Mouse (Mus musculus) cerebellum, adult 2 months (tissue): Measurements from ENCODE around the gene Sipa1. TPM values are rescaled to one million over a fixed set of nuclear protein-coding genes. Genes with fewer than 3 reads are reported as not detected.

ENCODE experiments used
- DNase-seq, 2 experiments: peaks; one replicate each; pipeline ENCODE4 v3.0.0; 2021
- H3K27ac ChIP-seq: fragments of 200-500 bp; 2 replicates; pipeline ENCODE4 v1.5.1; 2012; ENCODE audit warnings: low read length, control low read depth, inconsistent platforms; ENCODE audit not compliant: insufficient read depth
- H3K27me3 ChIP-seq: fragments of 200-500 bp; 2 replicates; pipeline ENCODE4 v1.6.1; 2012; ENCODE audit warnings: inconsistent platforms, mild to moderate bottlenecking, low read length, moderate library complexity; ENCODE audit not compliant: control insufficient read depth, insufficient read depth
- H3K4me1 ChIP-seq: fragments of 200-500 bp; 2 replicates; pipeline ENCODE4 v1.6.1; 2011; ENCODE audit warnings: low read length; ENCODE audit not compliant: control insufficient read depth, insufficient read depth
- H3K4me3 ChIP-seq: fragments of 200-500 bp; replicated peaks from 2 replicates; pipeline ENCODE3; 2011; ENCODE audit warnings: mild to moderate bottlenecking, low read depth, low read length, control low read depth; ENCODE audit not compliant: insufficient read depth
- CTCF ChIP-seq: fragments of 200-500 bp; IDR thresholded peaks from 2 replicates; pipeline ENCODE4 v1.5.1; 2011; ENCODE audit warnings: low read depth, mild to moderate bottlenecking, control low read depth, low read length, moderate library complexity, borderline replicate concordance; ENCODE audit not compliant: insufficient read depth
- POLR2A ChIP-seq: fragments of 200-500 bp; IDR thresholded peaks from 2 replicates; pipeline ENCODE4 v1.6.1; 2011; ENCODE audit warnings: low read length, control low read depth, borderline replicate concordance; ENCODE audit not compliant: insufficient read depth
- WGBS: fragments of 180-500 bp; shearing (Covaris S2); methylation state at CpG from one replicate; pipeline ENCODE4 v1.1.7; 2018; 5-methylcytosine and 5-hydroxymethylcytosine counted together
- polyA plus RNA-seq: library from polyadenylated mRNA; depleted of rRNA; stranded (reverse); fragments of >200 nt; gene quantifications from 2 replicates; pipeline ENCODE4 v1.2.3, GENCODE M21; 2012

Gene Sipa1
- polyA plus RNA-seq, 1 experiment: 14.8 TPM

DNA sequence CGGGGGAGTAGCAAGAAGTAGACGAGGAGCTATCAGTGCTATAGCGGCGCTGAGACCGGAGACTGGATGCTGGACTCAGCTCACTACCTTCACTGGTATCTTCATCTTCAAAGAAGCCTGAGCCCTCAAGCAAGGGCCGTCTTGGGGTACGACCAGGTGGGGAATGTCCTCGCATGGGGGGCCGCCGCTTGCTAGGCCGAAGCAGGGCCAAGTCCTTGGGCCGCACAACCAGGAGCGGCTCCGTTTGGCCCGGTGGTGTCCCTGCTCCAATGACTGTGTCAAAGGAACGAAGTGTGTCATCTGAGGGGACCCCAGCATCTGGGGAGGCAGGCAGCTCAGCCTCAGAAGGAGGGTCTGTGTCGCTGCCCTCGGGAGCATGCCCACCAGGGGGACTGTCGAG, 21.9 kb upstream of the Sipa1 start:
- Histone ChIP-seq H3K27me3 (no peaks in the 10 kb centered on the region), H3K4me3 (no peak overlapping the region), H3K27ac (no peak overlapping the region), H3K4me1 (peaks cover 9% of the 10 kb centered on the region)
- no peak for TF ChIP-seq POLR2A
- DNase-seq: no peak
- 89% methylated on average over 19 of the region's 19 CpGs for WGBS

DNA sequence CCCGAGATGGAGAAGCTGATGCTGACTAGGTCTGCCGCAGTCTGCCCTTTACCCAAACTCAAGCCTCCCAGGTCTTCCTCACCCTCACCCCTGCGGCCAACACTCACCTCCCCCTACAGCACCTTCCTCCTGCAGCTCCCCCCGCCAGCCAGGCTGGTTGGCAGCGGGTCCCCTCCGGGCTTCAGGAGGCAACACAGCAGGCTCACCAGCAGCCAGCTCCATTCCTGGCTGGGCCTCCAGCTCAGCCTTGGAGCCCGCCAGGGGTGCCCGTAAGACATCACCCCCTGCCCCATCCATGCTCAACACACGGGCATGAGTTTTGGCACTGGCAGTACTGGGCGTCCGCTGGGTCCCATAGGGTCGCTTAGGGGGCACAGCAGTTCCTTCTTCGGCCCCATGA, 21.5 kb upstream of the Sipa1 start:
- H3K4me1 ChIP-seq: peaks cover 7% of the 10 kb centered on the region
- DNase-seq: no peak
- WGBS: 71% methylated on average over 13 of the region's 13 CpGs
- H3K27me3 ChIP-seq: no peaks in the 10 kb centered on the region
- no peak overlapping the region for H3K27ac ChIP-seq
- H3K4me3 ChIP-seq: no peak overlapping the region
- TF ChIP-seq POLR2A (no peak), CTCF (no peak)

DNA sequence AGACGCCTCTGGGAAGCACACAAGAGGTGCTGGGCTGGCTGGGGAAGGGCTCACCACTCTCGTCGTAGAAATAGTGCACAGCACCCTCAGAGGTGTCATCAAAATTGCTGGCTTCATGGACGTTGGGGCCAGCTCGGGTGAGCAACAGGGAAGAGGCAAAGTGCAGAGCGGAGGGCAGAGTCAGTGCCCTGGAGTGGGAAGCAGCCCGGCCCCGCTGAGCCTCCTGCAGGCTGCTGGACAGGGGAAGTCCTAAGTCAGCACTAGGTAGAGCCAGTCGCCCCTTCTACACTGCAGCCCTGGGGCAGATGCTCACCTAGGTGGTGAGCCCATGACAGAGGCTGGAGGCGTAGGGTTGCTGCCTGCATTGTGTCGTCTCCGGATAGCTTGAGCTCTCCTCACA, 20.7 kb upstream of the Sipa1 start:
- H3K27me3 ChIP-seq: no peaks in the 10 kb centered on the region
- 87% methylated on average over 12 of the region's 12 CpGs for WGBS
- DNase-seq: no peak
- no peak overlapping the region for H3K4me3 ChIP-seq
- no peak overlapping the region for H3K27ac ChIP-seq
- peaks cover 7% of the 10 kb centered on the region for H3K4me1 ChIP-seq
- TF ChIP-seq POLR2A (no peak), CTCF (no peak)

DNA sequence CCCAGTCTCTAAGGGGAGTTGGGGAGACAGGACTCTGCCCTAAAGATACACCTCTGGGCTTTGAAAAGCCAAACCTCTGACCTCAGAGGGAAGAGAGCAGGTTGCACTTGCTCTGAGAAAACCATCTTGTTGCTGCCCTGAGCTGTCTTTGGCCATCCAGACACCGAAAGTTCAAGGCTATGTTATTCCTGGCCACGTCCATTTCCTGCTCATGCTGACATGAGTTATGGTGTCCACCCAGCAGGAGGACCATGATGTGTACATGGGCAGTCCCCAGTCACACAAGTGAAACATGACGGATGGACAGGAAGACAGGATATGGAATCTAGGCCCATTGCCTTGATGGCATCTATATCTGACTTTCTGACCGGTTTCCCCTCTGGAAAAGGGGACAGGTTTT, 16.9 kb upstream of the Sipa1 start:
- Histone ChIP-seq H3K27ac (no peak overlapping the region), H3K4me1 (no peaks in the 10 kb centered on the region), H3K4me3 (no peak overlapping the region), H3K27me3 (no peaks in the 10 kb centered on the region)
- no peak for DNase-seq
- WGBS: 93% methylated on average over 4 of the region's 4 CpGs
- TF ChIP-seq CTCF: no peak

DNA sequence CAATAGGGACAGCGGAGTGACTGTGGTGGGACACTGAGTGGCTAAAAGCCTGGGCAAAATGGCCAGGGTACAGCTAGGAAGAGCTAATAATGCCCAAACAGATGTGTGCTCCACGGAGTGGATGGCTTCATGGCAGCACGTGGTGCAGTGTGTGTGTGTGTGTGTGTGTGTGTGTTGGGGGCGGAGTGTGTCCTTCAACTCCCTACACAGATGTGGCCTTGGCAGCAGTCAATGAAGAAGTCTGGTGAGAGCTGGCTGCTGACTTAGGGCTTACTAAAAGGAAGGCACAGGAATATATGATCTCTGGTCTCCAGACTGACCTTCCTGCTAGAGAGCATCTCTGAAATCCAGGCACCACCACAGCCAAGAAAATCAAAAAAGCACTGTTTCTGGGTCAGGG, 4.9 kb upstream of the Sipa1 start:
- Histone ChIP-seq H3K4me1 (peaks cover 4% of the 10 kb centered on the region; the same call in 1 of the 2 replicates), H3K27ac (no peak overlapping the region), H3K27me3 (no peaks in the 10 kb centered on the region), H3K4me3 (no peak overlapping the region)
- no peak for DNase-seq
- WGBS: 79% methylated on average over 4 of the region's 4 CpGs
- TF ChIP-seq CTCF (no peak), POLR2A (no peak)

DNA sequence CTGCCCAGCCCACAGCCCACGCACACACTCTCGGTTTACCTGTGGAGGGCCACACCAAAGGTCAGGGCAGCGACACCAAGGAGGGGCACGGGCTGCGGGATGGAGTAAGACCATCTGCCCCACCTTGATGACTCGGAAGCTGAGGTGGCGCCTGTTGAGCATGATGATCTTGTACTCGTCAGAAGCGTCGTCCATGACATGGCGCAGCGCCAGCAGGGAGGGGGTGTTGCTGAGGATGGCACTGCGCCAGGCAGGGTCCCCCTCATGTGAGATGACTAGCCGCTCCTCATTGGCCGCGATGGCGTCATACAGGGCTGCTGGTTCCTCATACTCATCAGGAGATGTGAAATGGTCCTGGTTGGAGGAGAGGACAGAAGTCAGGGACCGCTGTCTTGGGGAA, 2.9 kb upstream of the Sipa1 start:
- no peaks in the 10 kb centered on the region for H3K27me3 ChIP-seq
- H3K4me1 ChIP-seq: peaks cover 4% of the 10 kb centered on the region; the same call in 1 of the 2 replicates
- 76% methylated on average over 18 of the region's 18 CpGs for WGBS
- TF ChIP-seq CTCF: no peak
- no peak for TF ChIP-seq POLR2A
- no peak overlapping the region for H3K27ac ChIP-seq
- no peak overlapping the region for H3K4me3 ChIP-seq
- no peak for DNase-seq

DNA sequence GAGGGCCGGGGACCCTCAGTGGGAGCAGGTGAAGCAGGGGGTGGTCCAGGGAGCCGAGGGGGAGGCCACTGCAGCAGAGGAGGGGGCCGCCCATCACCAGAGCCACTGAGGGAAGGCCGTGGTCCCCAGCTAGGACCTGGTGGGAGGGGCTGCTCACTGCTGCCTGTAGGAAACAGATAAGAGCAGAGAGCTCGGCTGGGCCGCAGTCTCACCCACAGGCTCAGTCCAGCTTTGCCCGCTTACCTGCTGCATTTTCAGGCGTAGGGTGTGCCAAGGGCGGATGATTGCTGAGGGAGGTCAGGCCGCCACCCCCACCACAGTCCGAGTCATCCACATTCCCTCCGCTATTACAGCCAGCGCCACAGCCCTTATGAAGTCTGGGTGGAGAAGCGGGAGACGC, 2.0 kb upstream of the Sipa1 start:
- H3K4me3 ChIP-seq: no peak overlapping the region
- TF ChIP-seq POLR2A (no peak), CTCF (no peak)
- WGBS: 89% methylated on average over 15 of the region's 15 CpGs
- H3K27ac ChIP-seq: no peak overlapping the region
- H3K27me3 ChIP-seq: no peaks in the 10 kb centered on the region
- peaks cover 4% of the 10 kb centered on the region; the same call in 1 of the 2 replicates for H3K4me1 ChIP-seq
- no peak for DNase-seq

DNA sequence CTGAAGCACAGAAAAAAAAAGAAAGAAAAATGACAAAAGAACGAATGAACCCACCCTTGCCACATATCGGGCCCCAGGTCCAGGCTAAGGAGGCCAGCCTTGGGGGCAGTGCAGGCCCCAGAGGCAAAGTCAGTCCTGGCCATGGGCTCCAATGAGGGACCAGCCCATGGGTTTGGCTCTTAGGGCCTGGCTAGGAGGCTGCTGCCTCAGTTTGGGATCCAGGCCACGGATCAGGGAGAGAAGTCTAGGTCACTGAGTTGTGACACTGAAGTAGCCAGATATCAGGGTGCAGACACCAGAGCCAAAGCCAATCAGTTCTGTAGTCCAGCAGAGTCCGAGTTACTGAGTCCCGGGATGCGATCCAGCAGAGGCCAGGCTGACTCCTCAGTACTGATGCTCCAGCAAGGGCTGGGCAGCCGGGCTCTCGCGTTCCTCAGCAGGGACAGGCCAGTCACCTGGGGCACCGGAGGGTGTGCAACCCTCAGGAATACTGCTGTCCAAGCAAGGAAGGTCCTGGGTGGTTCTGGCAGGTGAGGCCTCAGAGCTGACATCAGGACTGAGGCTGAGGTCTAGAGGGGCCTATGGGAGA, 1.3 kb upstream of the Sipa1 start:
- DNase-seq: no peak
- H3K4me1 ChIP-seq: peaks cover 4% of the 10 kb centered on the region; the same call in 1 of the 2 replicates
- TF ChIP-seq CTCF (no peak), POLR2A (no peak)
- H3K27ac ChIP-seq: no peak overlapping the region
- WGBS: 91% methylated on average over 10 of the region's 10 CpGs
- H3K4me3 ChIP-seq: no peak overlapping the region
- no peaks in the 10 kb centered on the region for H3K27me3 ChIP-seq

DNA sequence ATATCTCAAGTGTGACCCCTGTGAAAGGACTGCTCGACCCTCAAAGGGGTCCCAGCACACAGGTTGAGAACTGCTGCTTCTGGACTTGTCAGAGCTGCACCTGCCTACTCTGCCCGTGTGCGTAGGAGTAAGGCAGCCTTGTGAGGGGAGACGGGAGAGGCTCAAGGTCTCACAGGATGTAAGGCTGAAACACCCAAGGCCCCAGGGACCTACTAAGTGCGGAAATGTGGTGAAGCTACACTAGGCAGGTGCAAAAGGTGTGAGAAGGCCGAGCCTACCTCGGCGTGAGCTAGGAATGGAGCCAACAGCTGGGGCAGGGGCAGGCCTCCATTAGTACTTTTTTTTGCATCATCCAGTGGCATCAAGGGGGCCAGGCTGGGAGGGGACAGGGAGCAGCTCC, 1.2 kb downstream of the Sipa1 start:
- TF ChIP-seq CTCF: no peak
- TF ChIP-seq POLR2A: no peak
- WGBS: 82% methylated on average over 8 of the region's 8 CpGs
- peaks cover 4% of the 10 kb centered on the region; the same call in 1 of the 2 replicates for H3K4me1 ChIP-seq
- no peak overlapping the region for H3K4me3 ChIP-seq
- H3K27ac ChIP-seq: no peak overlapping the region
- DNase-seq: no peak
- no peaks in the 10 kb centered on the region for H3K27me3 ChIP-seq
